Mouse (Mus musculus): ENCODE measurements around the gene Stfa1.

DNA sequence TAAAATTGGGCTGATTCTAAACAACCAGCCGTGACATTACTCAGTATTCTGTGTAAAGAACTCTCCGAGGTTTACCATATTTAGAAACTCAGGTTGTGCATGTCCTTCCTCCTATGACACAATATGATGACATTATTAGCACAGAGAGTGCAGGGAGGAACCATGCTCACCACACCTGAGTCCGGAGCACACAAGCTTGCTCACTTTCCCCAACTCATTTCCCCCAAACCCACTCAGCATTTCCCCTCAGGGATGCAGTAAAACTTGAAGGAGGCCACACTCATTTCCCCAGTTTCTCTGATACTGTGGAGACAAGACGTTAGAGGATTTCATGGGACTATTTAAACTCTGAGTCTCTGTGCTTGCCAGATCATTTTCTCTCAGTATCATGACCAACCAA lies 12.4 kb downstream of the Stfa1 start:
- TF ChIP-seq CTCF (IDR thresholded peaks at IDR 0.05; ENCODE audit: control insufficient read depth, insufficient read depth, insufficient replicate concordance, low read depth, low read length) (no peak), POLR2A (IDR thresholded peaks at IDR 0.05; ENCODE audit: control insufficient read depth, low read depth, low read length) (no peak)
